Mouse (Mus musculus) hindbrain, embryonic 10.5 days (tissue): Measurements from ENCODE around the gene Atp12a. TPM values are rescaled to one million over a fixed set of nuclear protein-coding genes. Genes with fewer than 3 reads are reported as not detected.

Experiments
- DNase-seq: peaks from one replicate; pipeline ENCODE4 v3.0.0-alpha.2; 2017; ENCODE audit warnings: low spot score
- H3K27ac ChIP-seq: fragments of 300-500 bp; sonication (generic); 2 replicates; pipeline ENCODE4 v1.5.1; 2016; ENCODE audit warnings: mild to moderate bottlenecking, moderate library complexity
- H3K27me3 ChIP-seq: fragments of 300-500 bp; sonication (generic); 2 replicates; pipeline ENCODE4 v1.6.1; 2016; ENCODE audit warnings: mild to moderate bottlenecking; ENCODE audit not compliant: poor library complexity, insufficient read depth, severe bottlenecking
- H3K36me3 ChIP-seq: fragments of 300-500 bp; sonication (generic); 2 replicates; pipeline ENCODE4 v1.6.1; 2016; ENCODE audit warnings: mild to moderate bottlenecking, moderate library complexity
- H3K4me1 ChIP-seq: fragments of 300-500 bp; sonication (generic); replicated peaks from 2 replicates; pipeline ENCODE4 v1.6.1; 2016; ENCODE audit warnings: mild to moderate bottlenecking
- H3K4me3 ChIP-seq: fragments of 300-500 bp; sonication (generic); 2 replicates; pipeline ENCODE4 v1.5.1; 2016; ENCODE audit warnings: mild to moderate bottlenecking, moderate library complexity
- H3K9me3 ChIP-seq: fragments of 300-500 bp; sonication (generic); 2 replicates; pipeline ENCODE4 v1.6.1; 2016; ENCODE audit warnings: mild to moderate bottlenecking, moderate library complexity
- WGBS: fragments of 180-500 bp; shearing (Covaris S2); methylation state at CpG from one replicate; pipeline ENCODE4 v1.1.7; 2016; 5-methylcytosine and 5-hydroxymethylcytosine counted together
- polyA plus RNA-seq: library from polyadenylated mRNA; unstranded; fragments of >200 nt; fragmentation: Nextera tagmentation; extraction: Ambion mirVana; gene quantifications from 2 replicates; pipeline ENCODE4 v1.2.1, GENCODE M21; 2016

The Atp12a gene
- polyA plus RNA-seq, 1 experiment from 2014 or later = not detected

- no peak for DNase-seq
- Histone ChIP-seq H3K9me3 (no peaks in the 10 kb centered on the region), H3K4me3 (no peak overlapping the region), H3K4me1 (peaks cover 14% of the 10 kb centered on the region), H3K27me3 (no peaks in the 10 kb centered on the region), H3K27ac (no peak overlapping the region), H3K36me3 (no peaks in the 10 kb centered on the region)
- 25% methylated on average over 2 of the region's 2 CpGs for WGBS
Observed at GRCm38 (mm10) chr14:56393704-56394312, 28.9 kb downstream of the Atp12a start.

- no peak for DNase-seq
- no peak overlapping the region for H3K4me3 ChIP-seq
- H3K36me3 ChIP-seq = no peaks in the 10 kb centered on the region
- no peak overlapping the region for H3K27ac ChIP-seq
- peaks cover 14% of the 10 kb centered on the region for H3K4me1 ChIP-seq
- no peaks in the 10 kb centered on the region for H3K27me3 ChIP-seq
- no peaks in the 10 kb centered on the region for H3K9me3 ChIP-seq
Observed at GRCm38 (mm10) chr14:56398001-56398400, 33.1 kb downstream of the Atp12a start.

GRCm38 (mm10) chr14:56402311-56403071 is 37.6 kb downstream of the Atp12a start, which contains the start of gene Rnf17:
TSS of gene Rnf17 (plus strand) at chr14:56402581.
- 66% methylated on average over 34 of the region's 34 CpGs for WGBS
- H3K36me3 ChIP-seq = no peaks in the 10 kb centered on the region
- DNase-seq = peak; percentile 7
- H3K27ac ChIP-seq = no peak within 1 kb of the TSS
- H3K4me1 ChIP-seq = 0 out of 2 replicates have a peak, but pooled peaks cover 3% of the 10 kb centered on the region
- no peaks in the 10 kb centered on the region for H3K9me3 ChIP-seq
- H3K27me3 ChIP-seq = no peaks in the 10 kb centered on the region
- peak within 1 kb of the TSS; percentile 32 for H3K4me3 ChIP-seq

- Histone ChIP-seq H3K4me3 (no peak overlapping the region), H3K36me3 (no peaks in the 10 kb centered on the region), H3K27me3 (no peaks in the 10 kb centered on the region), H3K27ac (no peak overlapping the region), H3K9me3 (no peaks in the 10 kb centered on the region), H3K4me1 (0 out of 2 replicates have a peak, but pooled peaks cover 3% of the 10 kb centered on the region)
- no peak for DNase-seq
- 92% methylated on average over 2 of the region's 2 CpGs for WGBS
Observed at GRCm38 (mm10) chr14:56403072-56403375, 38.2 kb downstream of the Atp12a start.

Other genes with a start within 250 kb of the Atp12a start
- not detected in 2 replicates for gene Gzme, start 244.4 kb upstream of the Atp12a start, polyA plus RNA-seq
- gene Gzmd, start 232.5 kb upstream of the Atp12a start, polyA plus RNA-seq = not detected in 2 replicates
- not detected in 2 replicates for gene Gzmg, start 205.5 kb upstream of the Atp12a start, polyA plus RNA-seq
- not detected in 2 replicates for gene Gzmn, start 190.5 kb upstream of the Atp12a start, polyA plus RNA-seq
- not detected in 2 replicates for gene Gzmf, start 153.7 kb upstream of the Atp12a start, polyA plus RNA-seq
- gene Gzmc, start 130.4 kb upstream of the Atp12a start, polyA plus RNA-seq = 0.17 and 0.19 TPM in 2 replicates
- not detected in 2 replicates for gene Gzmb, start 102.8 kb upstream of the Atp12a start, polyA plus RNA-seq
- gene Rnf17, start 37.5 kb downstream of the Atp12a start, polyA plus RNA-seq = 1.3 and 2.5 TPM in 2 replicates
- 11.8 and 19.0 TPM in 2 replicates for gene Cenpj, start 210.4 kb downstream of the Atp12a start, polyA plus RNA-seq
- 1.7 and 2.0 TPM in 2 replicates for gene Parp4, start 210.6 kb downstream of the Atp12a start, polyA plus RNA-seq